Mouse (Mus musculus): ENCODE results near the gene Rad17. TPM values are rescaled to one million over a fixed set of nuclear protein-coding genes. Genes with fewer than 3 reads are reported as not detected.

Gene Rad17
- total RNA-seq, 1 experiment: 31.3 TPM

DNA sequence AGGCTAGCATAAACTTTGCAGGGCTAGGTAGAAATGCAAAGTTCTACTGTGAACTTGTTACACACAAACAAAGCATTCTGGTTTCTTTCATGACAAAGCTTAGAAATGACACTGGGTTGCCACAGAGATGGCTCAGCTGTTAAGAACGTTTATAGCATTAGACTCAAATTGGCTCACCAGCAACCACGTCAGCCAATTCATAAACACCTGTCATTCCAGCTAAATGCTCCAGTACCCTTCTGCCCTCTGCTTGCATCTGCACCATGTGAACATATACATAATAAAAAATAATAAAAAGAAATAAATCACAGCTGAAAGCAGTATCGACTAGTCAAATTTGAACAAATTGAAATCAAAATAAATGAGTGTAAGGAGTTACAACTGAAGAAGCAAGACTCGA is 28.6 kb downstream of the Rad17 start:
- Histone ChIP-seq H3K27ac (ENCODE audit: insufficient read depth, low read depth, low read length, poor library complexity, severe bottlenecking) (no peak overlapping the region), H3K4me3 (ENCODE audit: insufficient read depth in 1 of 2, low read depth in 1 of 2, low read length in 2 of 2, poor library complexity in 1 of 2, severe bottlenecking in 1 of 2) (no peak overlapping the region), H3K4me1 (ENCODE audit: control insufficient read depth in 2 of 2, insufficient read depth in 2 of 2, low read length in 2 of 2, poor library complexity in 1 of 2) (0 out of 4 replicates have a peak, but pooled peaks cover 0 to under 1% of the 10 kb centered on the region in 2 experiments), H3K9me3 (ENCODE audit: control insufficient read depth, insufficient read depth, low read depth, low read length) (no peaks in the 10 kb centered on the region), H3K36me3 (ENCODE audit: control insufficient read depth, insufficient read depth, low read length, poor library complexity, severe bottlenecking) (peaks cover 9% of the 10 kb centered on the region), H3K9ac (ENCODE audit: insufficient read depth, low read depth, low read length, poor library complexity, severe bottlenecking) (no peak overlapping the region)
- in situ Hi-C loops (cut with MboI; ENCODE audit: low sequenced_read_pairs in 2 of 2, unreplicated experiment in 2 of 2): no loop called here
- TF ChIP-seq HCFC1 (IDR thresholded peaks at IDR 0.05; ENCODE audit: borderline replicate concordance, insufficient read depth, low read length) (no peak), ZC3H11A (IDR thresholded peaks at IDR 0.05; ENCODE audit: borderline replicate concordance, low read depth, low read length) (no peak), CHD2 (IDR thresholded peaks at IDR 0.05; ENCODE audit: low read depth, low read length) (no peak), MAFK (IDR thresholded peaks at IDR 0.05; ENCODE audit: insufficient read depth, low read depth, low read length) (no peak), ZNF384 (IDR thresholded peaks at IDR 0.05; ENCODE audit: low read depth, low read length) (no peak)
- no peak for DNase-seq (ENCODE audit: low read depth, low spot score)

DNA sequence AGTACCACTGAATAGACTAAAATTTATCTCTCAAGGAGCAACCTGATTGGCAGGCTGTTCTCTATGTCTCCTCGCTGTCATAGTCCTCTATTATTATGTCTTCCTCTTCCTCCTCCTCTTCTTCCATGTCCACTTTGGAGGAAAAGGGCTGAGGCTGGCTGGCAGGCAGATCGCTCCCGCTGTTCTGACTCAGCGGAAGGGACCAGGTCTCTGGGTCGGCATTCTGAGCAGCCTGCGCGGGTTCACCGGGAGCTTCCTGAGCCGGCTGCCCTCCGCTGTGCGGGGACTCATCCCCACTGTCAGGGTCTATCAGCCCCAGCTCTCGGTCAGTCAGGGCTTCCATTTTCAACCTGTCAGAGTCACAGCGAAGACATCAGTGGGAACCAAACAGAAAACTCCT is 33.3 kb downstream of the Rad17 start:
- DNase-seq (ENCODE audit: low read depth, low spot score): no peak
- Histone ChIP-seq H3K36me3 (ENCODE audit: control insufficient read depth, insufficient read depth, low read length, poor library complexity, severe bottlenecking) (peaks cover 5% of the 10 kb centered on the region), H3K27ac (ENCODE audit: insufficient read depth, low read depth, low read length, poor library complexity, severe bottlenecking) (no peak overlapping the region), H3K4me3 (ENCODE audit: insufficient read depth in 1 of 2, low read depth in 1 of 2, low read length in 2 of 2, poor library complexity in 1 of 2, severe bottlenecking in 1 of 2) (no peak overlapping the region), H3K4me1 (ENCODE audit: control insufficient read depth in 2 of 2, insufficient read depth in 2 of 2, low read length in 2 of 2, poor library complexity in 1 of 2) (0 out of 4 replicates have a peak, but pooled peaks cover 0 to 3% of the 10 kb centered on the region in 2 experiments), H3K9me3 (ENCODE audit: control insufficient read depth, insufficient read depth, low read depth, low read length) (no peaks in the 10 kb centered on the region), H3K9ac (ENCODE audit: insufficient read depth, low read depth, low read length, poor library complexity, severe bottlenecking) (no peak overlapping the region)
- TF ChIP-seq CHD2 (IDR thresholded peaks at IDR 0.05; ENCODE audit: low read depth, low read length): no peak
- in situ Hi-C loops (cut with MboI; ENCODE audit: low sequenced_read_pairs in 2 of 2, unreplicated experiment in 2 of 2): no loop called here

DNA sequence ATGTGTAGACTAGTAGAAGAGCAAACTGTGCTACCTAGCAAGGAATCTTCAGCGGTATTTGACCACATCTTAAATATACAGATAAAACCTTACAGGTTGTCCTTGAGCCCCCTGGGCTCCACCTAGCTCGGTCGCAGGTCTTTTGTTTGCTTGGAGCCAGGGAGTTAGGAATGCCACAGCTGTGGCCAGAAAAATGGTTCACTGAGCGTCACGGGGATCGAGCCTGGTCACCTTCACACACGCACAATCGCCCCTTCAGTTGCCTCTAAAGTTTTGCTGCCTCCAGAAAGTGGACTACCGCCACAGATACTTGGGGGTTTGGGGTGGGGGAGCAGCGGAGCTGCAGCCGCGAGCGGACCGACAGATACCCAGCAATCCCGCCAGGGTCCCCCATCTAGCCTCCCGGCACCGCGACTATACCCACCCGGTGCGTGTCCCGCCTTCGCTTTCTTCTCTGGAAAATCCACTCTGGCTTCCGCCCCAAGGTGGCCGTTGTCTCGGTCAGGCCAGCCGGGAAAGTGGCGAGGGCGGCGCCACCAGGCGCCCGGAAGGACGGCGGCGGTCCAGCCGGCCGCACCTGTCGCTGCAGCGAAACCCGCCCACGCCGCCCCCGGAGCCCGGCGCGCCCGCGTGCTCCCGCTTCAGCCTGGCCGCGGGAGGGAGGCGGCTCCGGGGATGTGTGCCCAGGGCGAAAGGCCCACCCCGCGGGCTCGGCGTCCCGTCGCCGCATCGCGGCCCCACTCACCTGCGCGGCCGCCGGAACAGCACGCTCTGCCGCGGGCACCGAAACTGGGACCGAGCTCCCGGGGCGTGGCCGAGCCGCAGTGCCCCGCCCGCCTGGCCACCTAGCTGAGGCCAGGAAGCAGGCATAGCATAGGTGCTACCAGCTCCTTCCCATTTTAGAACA is 34.4 kb downstream of the Rad17 start, which contains the start of gene Marveld2:
Gene Marveld2, minus strand, starts transcription at position 791 of the 907 bp plus-strand sequence.
- Histone ChIP-seq H3K9ac (ENCODE audit: insufficient read depth, low read depth, low read length, poor library complexity, severe bottlenecking) (peak within 1 kb of the TSS; percentile 81), H3K4me1 (ENCODE audit: control insufficient read depth in 2 of 2, insufficient read depth in 2 of 2, low read length in 2 of 2, poor library complexity in 1 of 2) (peaks cover 3% of the 10 kb centered on the region in 2 experiments; a peak in 1 of 4 replicates), H3K27ac (ENCODE audit: insufficient read depth, low read depth, low read length, poor library complexity, severe bottlenecking) (no peak within 1 kb of the TSS), H3K4me3 (ENCODE audit: insufficient read depth in 1 of 2, low read depth in 1 of 2, low read length in 2 of 2, poor library complexity in 1 of 2, severe bottlenecking in 1 of 2) (peak within 1 kb of the TSS; percentile 82 to 83), H3K36me3 (ENCODE audit: control insufficient read depth, insufficient read depth, low read length, poor library complexity, severe bottlenecking) (peaks cover 2% of the 10 kb centered on the region; the same call in 1 of the 2 replicates), H3K9me3 (ENCODE audit: control insufficient read depth, insufficient read depth, low read depth, low read length) (no peaks in the 10 kb centered on the region)
- in situ Hi-C loops (cut with MboI; ENCODE audit: low sequenced_read_pairs in 2 of 2, unreplicated experiment in 2 of 2): no loop called here
- TF ChIP-seq MAFK (IDR thresholded peaks at IDR 0.05; ENCODE audit: insufficient read depth, low read depth, low read length) (no peak), HCFC1 (IDR thresholded peaks at IDR 0.05; ENCODE audit: borderline replicate concordance, insufficient read depth, low read length) (peak; percentile 53; the same call in 1 of the 2 replicates)
- no peak for DNase-seq (ENCODE audit: low read depth, low spot score)

DNA sequence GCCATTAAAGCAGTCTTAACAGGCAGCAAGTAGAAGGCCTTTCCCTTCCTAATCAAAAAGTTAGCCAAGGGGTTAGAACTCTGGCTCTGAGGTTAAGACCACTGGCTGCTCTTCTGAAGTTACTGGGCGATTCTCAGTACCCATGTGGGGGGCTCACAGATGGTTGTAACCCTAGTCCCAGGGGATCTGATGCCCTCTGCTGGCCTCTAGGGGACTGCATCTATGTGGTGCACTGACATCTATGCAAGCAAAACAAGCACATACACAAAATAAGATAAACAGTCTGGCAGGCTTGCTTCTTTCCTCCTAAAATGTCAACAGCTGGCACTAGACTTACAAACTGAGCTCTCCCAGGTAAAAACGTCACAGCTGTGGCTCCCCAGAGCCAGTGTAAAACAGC is 37.9 kb downstream of the Rad17 start:
- Histone ChIP-seq H3K4me1 (ENCODE audit: control insufficient read depth in 2 of 2, insufficient read depth in 2 of 2, low read length in 2 of 2, poor library complexity in 1 of 2) (peaks cover 3% of the 10 kb centered on the region in 2 experiments; a peak in 1 of 4 replicates), H3K36me3 (ENCODE audit: control insufficient read depth, insufficient read depth, low read length, poor library complexity, severe bottlenecking) (0 out of 2 replicates have a peak, but pooled peaks cover 2% of the 10 kb centered on the region), H3K4me3 (ENCODE audit: insufficient read depth in 1 of 2, low read depth in 1 of 2, low read length in 2 of 2, poor library complexity in 1 of 2, severe bottlenecking in 1 of 2) (no peak overlapping the region), H3K9me3 (ENCODE audit: control insufficient read depth, insufficient read depth, low read depth, low read length) (no peaks in the 10 kb centered on the region), H3K27ac (ENCODE audit: insufficient read depth, low read depth, low read length, poor library complexity, severe bottlenecking) (no peak overlapping the region), H3K9ac (ENCODE audit: insufficient read depth, low read depth, low read length, poor library complexity, severe bottlenecking) (no peak overlapping the region)
- no peak for DNase-seq (ENCODE audit: low read depth, low spot score)
- in situ Hi-C loops (cut with MboI; ENCODE audit: low sequenced_read_pairs in 2 of 2, unreplicated experiment in 2 of 2): no loop called here
- TF ChIP-seq ZC3H11A (IDR thresholded peaks at IDR 0.05; ENCODE audit: borderline replicate concordance, low read depth, low read length) (no peak), ZNF384 (IDR thresholded peaks at IDR 0.05; ENCODE audit: low read depth, low read length) (no peak), MAFK (IDR thresholded peaks at IDR 0.05; ENCODE audit: insufficient read depth, low read depth, low read length) (no peak), CHD2 (IDR thresholded peaks at IDR 0.05; ENCODE audit: low read depth, low read length) (no peak), HCFC1 (IDR thresholded peaks at IDR 0.05; ENCODE audit: borderline replicate concordance, insufficient read depth, low read length) (no peak)

All from ES-E14 (cell line).